Mouse (Mus musculus): ENCODE measurements around the gene Nudt4. TPM values are rescaled to one million over a fixed set of nuclear protein-coding genes. Genes with fewer than 3 reads are reported as not detected.

Nudt4 gene
- polyA plus RNA-seq, 1 experiment = 36.8 TPM

DNA sequence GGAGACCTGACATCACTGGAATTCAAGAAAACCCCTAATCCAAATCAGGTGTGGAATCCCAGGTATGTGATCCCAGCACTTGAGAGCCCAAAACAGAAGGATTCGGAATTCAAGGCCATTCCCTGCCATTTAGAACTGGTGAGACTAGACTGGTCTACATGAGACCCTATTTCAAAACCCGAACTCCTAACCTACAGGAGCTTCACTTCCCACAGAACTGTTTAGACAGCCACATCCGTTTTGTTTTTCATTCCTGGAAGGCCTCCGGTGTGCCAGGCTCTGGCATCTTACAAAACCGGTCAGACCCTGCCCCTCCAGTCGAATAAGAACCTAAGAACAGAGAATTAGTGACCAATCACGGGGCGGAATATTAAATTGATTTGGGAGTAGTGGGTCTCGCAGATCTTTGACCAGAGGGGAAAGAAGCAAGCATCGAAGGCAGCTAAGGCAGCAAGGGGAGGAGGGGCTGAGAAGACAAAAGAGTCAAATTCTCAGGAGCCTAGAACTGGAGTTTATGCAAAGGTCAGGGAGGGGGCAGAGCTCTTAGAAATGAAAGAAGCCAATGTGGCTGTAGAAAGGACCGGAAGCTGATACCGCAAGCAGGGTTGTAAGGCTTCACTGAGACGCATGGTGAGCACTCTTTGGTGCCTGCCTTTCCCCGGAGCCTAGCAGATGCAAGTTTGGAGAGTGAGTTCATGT lies 1.4 kb upstream of the Nudt4 start:
- Histone ChIP-seq H3K79me2 (ENCODE audit: control insufficient read depth, insufficient read depth) (peaks cover 32% of the 10 kb centered on the region), H3ac (ENCODE audit: control insufficient read depth, insufficient read length) (no peak overlapping the region), H3K4me3 (peak overlapping the region; percentile 83), H3K36me3 (ENCODE audit: control insufficient read depth, insufficient read depth) (no peaks in the 10 kb centered on the region), H3K27me3 (ENCODE audit: control insufficient read depth, insufficient read depth, insufficient read length) (no peaks in the 10 kb centered on the region), H3K4me2 (ENCODE audit: low read depth) (no peak overlapping the region)
- TF ChIP-seq CEBPB (IDR thresholded peaks at IDR 0.05; ENCODE audit: insufficient read depth, poor library complexity, severe bottlenecking) (no peak), TCF3 (IDR thresholded peaks at IDR 0.05; ENCODE audit: insufficient read length, low read depth) (no peak), SRF (IDR thresholded peaks at IDR 0.05; ENCODE audit: control insufficient read depth, insufficient read length, low read depth) (no peak), POLR2A (IDR thresholded peaks at IDR 0.05; ENCODE audit: insufficient read length, low read depth) (no peak), REST (IDR thresholded peaks at IDR 0.05; ENCODE audit: insufficient read depth, insufficient read length) (no peak), USF1 (IDR thresholded peaks at IDR 0.05; ENCODE audit: low read depth) (no peak), POLR2AphosphoS2 (IDR thresholded peaks at IDR 0.05; ENCODE audit: insufficient read length, low read depth) (no peak), E2F4 (IDR thresholded peaks at IDR 0.05; ENCODE audit: insufficient read depth) (no peak), TCF12 (IDR thresholded peaks at IDR 0.05; ENCODE audit: insufficient read depth, poor library complexity, severe bottlenecking) (no peak), MYOD1 (IDR thresholded peaks at IDR 0.05; ENCODE audit: control insufficient read depth in 1 of 3, insufficient read length in 2 of 3, low read depth in 2 of 3) (no peak), MYOG (IDR thresholded peaks at IDR 0.05; ENCODE audit: control insufficient read depth in 1 of 3, insufficient read depth in 1 of 3, insufficient read length in 2 of 3, low read depth in 2 of 3) (no peak), MAX (IDR thresholded peaks at IDR 0.05; ENCODE audit: low read depth) (no peak)

DNA sequence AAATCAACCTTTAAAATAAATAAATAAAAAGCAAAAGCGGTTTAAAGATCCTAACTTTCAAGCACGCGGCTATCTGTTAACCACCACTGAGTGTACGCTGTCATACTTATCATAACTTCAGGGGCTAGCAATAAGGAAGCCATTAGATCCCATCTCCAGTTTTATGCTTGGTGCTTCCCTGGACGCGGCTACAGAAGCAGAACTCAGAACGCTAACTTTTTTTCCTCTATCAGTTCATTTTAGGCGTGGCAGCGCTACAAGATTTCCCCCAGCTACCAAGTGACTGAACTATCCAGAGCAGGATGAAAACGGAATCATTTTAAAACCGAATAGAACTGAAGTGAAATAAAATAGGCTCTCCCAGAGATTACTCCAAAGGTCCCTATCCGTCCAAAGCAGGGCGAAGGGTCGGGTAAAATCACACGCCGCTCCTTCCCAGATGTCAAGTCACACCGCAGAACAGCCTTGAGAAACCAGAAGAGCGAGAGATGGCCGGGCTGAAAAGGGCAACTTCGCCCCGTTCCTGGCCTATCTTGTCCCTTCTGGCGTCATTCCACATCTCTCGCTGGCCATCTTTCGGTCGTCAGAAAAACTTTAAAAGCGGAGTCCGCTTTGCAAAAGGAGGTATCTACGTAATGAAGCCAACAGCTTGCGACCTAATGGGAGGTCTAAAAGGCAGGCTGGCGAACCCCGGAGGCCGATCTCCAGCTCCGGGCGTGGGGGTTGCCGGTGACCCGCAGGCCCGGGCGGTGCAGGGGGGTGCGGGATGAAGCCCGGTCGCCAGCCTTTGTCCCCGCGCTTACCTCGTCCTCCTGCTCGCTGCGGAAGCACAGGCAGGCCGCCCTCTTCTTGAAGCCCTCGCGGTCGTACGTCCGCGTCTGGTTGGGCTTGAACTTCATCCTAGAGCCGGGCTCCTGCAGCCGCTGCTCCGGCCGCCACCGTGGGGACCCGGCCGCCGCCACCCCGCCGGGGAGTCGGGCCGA lies 796 bp downstream of the Nudt4 start:
- Histone ChIP-seq H3ac (ENCODE audit: control insufficient read depth, insufficient read length) (peak overlapping the region; percentile 95), H3K4me3 (peak overlapping the region; percentile 83), H3K27me3 (ENCODE audit: control insufficient read depth, insufficient read depth, insufficient read length) (no peaks in the 10 kb centered on the region), H3K79me2 (ENCODE audit: control insufficient read depth, insufficient read depth) (peaks cover 54% of the 10 kb centered on the region), H3K36me3 (ENCODE audit: control insufficient read depth, insufficient read depth) (peaks cover 2% of the 10 kb centered on the region), H3K4me2 (ENCODE audit: low read depth) (peak overlapping the region; percentile 85)
- TF ChIP-seq MYOD1 (IDR thresholded peaks at IDR 0.05; ENCODE audit: control insufficient read depth in 1 of 3, insufficient read length in 2 of 3, low read depth in 2 of 3) (no peak), TCF3 (IDR thresholded peaks at IDR 0.05; ENCODE audit: insufficient read length, low read depth) (no peak), USF1 (IDR thresholded peaks at IDR 0.05; ENCODE audit: low read depth) (no peak), REST (IDR thresholded peaks at IDR 0.05; ENCODE audit: insufficient read depth, insufficient read length) (no peak), E2F4 (IDR thresholded peaks at IDR 0.05; ENCODE audit: insufficient read depth) (no peak), MYOG (IDR thresholded peaks at IDR 0.05; ENCODE audit: control insufficient read depth in 1 of 3, insufficient read depth in 1 of 3, insufficient read length in 2 of 3, low read depth in 2 of 3) (no peak), SRF (IDR thresholded peaks at IDR 0.05; ENCODE audit: control insufficient read depth, insufficient read length, low read depth) (no peak), POLR2A (IDR thresholded peaks at IDR 0.05; ENCODE audit: insufficient read length, low read depth) (no peak), MAX (IDR thresholded peaks at IDR 0.05; ENCODE audit: low read depth) (no peak), CEBPB (IDR thresholded peaks at IDR 0.05; ENCODE audit: insufficient read depth, poor library complexity, severe bottlenecking) (no peak), TCF12 (IDR thresholded peaks at IDR 0.05; ENCODE audit: insufficient read depth, poor library complexity, severe bottlenecking) (no peak), POLR2AphosphoS2 (IDR thresholded peaks at IDR 0.05; ENCODE audit: insufficient read length, low read depth) (no peak)

DNA sequence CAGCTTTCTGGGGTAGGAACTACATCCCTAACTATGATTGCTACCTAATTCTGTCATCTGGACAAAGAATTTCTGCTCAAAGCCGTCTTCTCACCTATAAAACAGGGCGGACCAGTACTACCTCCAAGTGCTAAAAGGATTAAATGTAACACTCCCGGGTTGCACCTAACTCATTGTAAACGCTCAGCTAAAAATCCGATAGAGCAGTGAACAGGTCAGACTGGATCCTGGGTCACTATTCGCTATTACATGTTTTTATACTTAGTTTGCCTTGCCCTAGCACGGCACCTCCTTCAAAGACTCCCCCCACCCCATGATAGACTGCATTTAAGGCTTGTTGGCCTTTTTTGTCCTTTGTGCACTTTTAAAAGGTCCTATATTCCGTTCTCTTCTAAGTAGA lies 1.6 kb downstream of the Nudt4 start:
- peak overlapping the region; percentile 85 for H3K4me2 ChIP-seq (ENCODE audit: low read depth)
- peak overlapping the region; percentile 83 for H3K4me3 ChIP-seq
- TF ChIP-seq E2F4 (IDR thresholded peaks at IDR 0.05; ENCODE audit: insufficient read depth) = no peak
- no peak for TF ChIP-seq REST (IDR thresholded peaks at IDR 0.05; ENCODE audit: insufficient read depth, insufficient read length)
- no peak for TF ChIP-seq POLR2AphosphoS2 (IDR thresholded peaks at IDR 0.05; ENCODE audit: insufficient read length, low read depth)
- no peak for TF ChIP-seq TCF3 (IDR thresholded peaks at IDR 0.05; ENCODE audit: insufficient read length, low read depth)
- no peak for TF ChIP-seq CEBPB (IDR thresholded peaks at IDR 0.05; ENCODE audit: insufficient read depth, poor library complexity, severe bottlenecking)
- no peak for TF ChIP-seq USF1 (IDR thresholded peaks at IDR 0.05; ENCODE audit: low read depth)
- no peak for TF ChIP-seq MAX (IDR thresholded peaks at IDR 0.05; ENCODE audit: low read depth)
- H3ac ChIP-seq (ENCODE audit: control insufficient read depth, insufficient read length) = no peak overlapping the region
- peaks cover 5% of the 10 kb centered on the region for H3K36me3 ChIP-seq (ENCODE audit: control insufficient read depth, insufficient read depth)
- peaks cover 61% of the 10 kb centered on the region for H3K79me2 ChIP-seq (ENCODE audit: control insufficient read depth, insufficient read depth)
- H3K27me3 ChIP-seq (ENCODE audit: control insufficient read depth, insufficient read depth, insufficient read length) = no peaks in the 10 kb centered on the region

DNA sequence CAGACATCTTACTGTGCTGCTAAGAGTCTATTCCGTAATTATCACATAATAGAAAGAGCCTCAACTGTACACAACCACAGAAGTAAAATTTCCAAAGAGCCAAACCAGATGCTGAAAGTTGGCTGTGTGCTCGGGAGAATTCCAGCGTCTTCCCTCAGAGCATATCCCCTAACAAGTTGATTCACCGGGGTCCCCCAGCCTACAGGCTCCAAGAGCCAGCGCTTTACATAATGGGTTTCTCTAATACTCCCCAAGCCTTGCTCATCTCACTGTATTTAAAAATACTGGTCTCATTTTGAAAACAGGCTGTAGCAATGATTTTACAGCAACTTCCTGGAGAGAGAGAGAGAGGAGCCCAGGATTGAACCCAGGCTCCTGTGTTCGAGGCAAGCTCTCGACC lies 2.3 kb downstream of the Nudt4 start:
- Histone ChIP-seq H3ac (ENCODE audit: control insufficient read depth, insufficient read length) (no peak overlapping the region), H3K36me3 (ENCODE audit: control insufficient read depth, insufficient read depth) (peaks cover 5% of the 10 kb centered on the region), H3K27me3 (ENCODE audit: control insufficient read depth, insufficient read depth, insufficient read length) (no peaks in the 10 kb centered on the region), H3K4me3 (peak overlapping the region; percentile 83), H3K79me2 (ENCODE audit: control insufficient read depth, insufficient read depth) (peaks cover 69% of the 10 kb centered on the region), H3K4me2 (ENCODE audit: low read depth) (peak overlapping the region; percentile 85)
- TF ChIP-seq SRF (IDR thresholded peaks at IDR 0.05; ENCODE audit: control insufficient read depth, insufficient read length, low read depth) (no peak), TCF12 (IDR thresholded peaks at IDR 0.05; ENCODE audit: insufficient read depth, poor library complexity, severe bottlenecking) (no peak), CEBPB (IDR thresholded peaks at IDR 0.05; ENCODE audit: insufficient read depth, poor library complexity, severe bottlenecking) (no peak), USF1 (IDR thresholded peaks at IDR 0.05; ENCODE audit: low read depth) (no peak), MAX (IDR thresholded peaks at IDR 0.05; ENCODE audit: low read depth) (no peak), TCF3 (IDR thresholded peaks at IDR 0.05; ENCODE audit: insufficient read length, low read depth) (no peak), MYOG (IDR thresholded peaks at IDR 0.05; ENCODE audit: control insufficient read depth in 1 of 3, insufficient read depth in 1 of 3, insufficient read length in 2 of 3, low read depth in 2 of 3) (no peak), REST (IDR thresholded peaks at IDR 0.05; ENCODE audit: insufficient read depth, insufficient read length) (no peak), E2F4 (IDR thresholded peaks at IDR 0.05; ENCODE audit: insufficient read depth) (no peak), MYOD1 (IDR thresholded peaks at IDR 0.05; ENCODE audit: control insufficient read depth in 1 of 3, insufficient read length in 2 of 3, low read depth in 2 of 3) (no peak), POLR2AphosphoS2 (IDR thresholded peaks at IDR 0.05; ENCODE audit: insufficient read length, low read depth) (no peak), POLR2A (IDR thresholded peaks at IDR 0.05; ENCODE audit: insufficient read length, low read depth) (no peak)

All from myocyte (in vitro differentiated cells).